8 mouse cellular contexts compared by ENCODE assay signal in the genomic region with DNA sequence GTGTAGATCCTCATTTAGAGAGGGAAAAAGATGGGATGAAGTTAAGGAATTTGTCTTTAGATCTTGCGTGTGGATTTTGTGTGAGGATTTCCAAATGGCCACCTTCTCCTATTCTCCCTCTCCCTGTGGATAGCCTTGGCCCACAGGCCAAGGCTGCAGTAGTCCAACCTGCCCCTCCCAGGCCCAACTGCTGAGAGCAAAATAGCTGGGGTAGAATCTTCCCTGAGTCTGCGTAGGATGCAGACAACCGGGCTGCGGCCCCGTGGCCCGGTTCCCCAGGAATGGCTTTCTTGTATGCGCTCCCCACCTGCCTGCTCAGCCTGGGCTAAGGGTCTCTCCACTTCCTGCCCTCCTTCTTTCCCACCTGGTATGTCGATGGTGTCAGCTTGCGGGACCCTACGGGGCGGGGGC. TPM values are rescaled to one million over a fixed set of nuclear protein-coding genes. Genes with fewer than 3 reads are reported as not detected.
DNase-seq lines count a peak whose midpoint lies in the region; ATAC-seq and TF ChIP-seq lines count a peak whose summit lies in the region.

No protein-coding gene starts in this region.

- H3K4me1 ChIP-seq in kidney, adult 2 months (ENCODE audit: control insufficient read depth, insufficient read depth, low read length): peaks cover 28% of the 10 kb centered on the region
- H3K4me1 ChIP-seq in hindbrain, postnatal 0 days (ENCODE audit: insufficient read depth, low read length): peaks cover 48% of the 10 kb centered on the region
- H3K4me1 ChIP-seq in neural tube, embryonic 11.5 days (ENCODE audit: control insufficient read depth, insufficient read depth, low read length): peaks cover 64% of the 10 kb centered on the region

- no peak for TF ChIP-seq POLR2A in kidney, adult 2 months (IDR thresholded peaks at IDR 0.05; ENCODE audit: low read depth, low read length)

- no peak for DNase-seq in kidney, adult 2 months
- no peak for DNase-seq in kidney, postnatal 10 days
- peak; percentile 80 for DNase-seq in embryo, embryonic 9.5 days (ENCODE audit: extremely low spot score)
- DNase-seq in hindbrain, postnatal 0 days (ENCODE audit: low spot score): no peak
- DNase-seq in neural tube, embryonic 11.5 days (ENCODE audit: low spot score): peak; percentile 57
- DNase-seq in layer of hippocampus, postnatal 25 days (ENCODE audit: extremely low spot score in 1 of 2, low spot score in 1 of 2): no peak
- DNase-seq in B cell, adult 2 months: no peak

- H3K36me3 ChIP-seq in kidney, adult 2 months (ENCODE audit: control insufficient read depth, insufficient read depth, low read length): no peaks in the 10 kb centered on the region
- no peaks in the 10 kb centered on the region for H3K36me3 ChIP-seq in hindbrain, postnatal 0 days (ENCODE audit: insufficient read depth, low read length)
- H3K36me3 ChIP-seq in neural tube, embryonic 11.5 days (ENCODE audit: control insufficient read depth, insufficient read depth, low read length): no peaks in the 10 kb centered on the region

- H3K27ac ChIP-seq in kidney, adult 2 months (ENCODE audit: insufficient read depth, low read depth, low read length): peak overlapping the region; percentile 19; the same call in 1 of the 2 replicates
- H3K27ac ChIP-seq in hindbrain, postnatal 0 days: peak overlapping the region; percentile 98
- peak overlapping the region; percentile 98 for H3K27ac ChIP-seq in neural tube, embryonic 11.5 days (ENCODE audit: low read depth, low read length)

- no peak overlapping the region for H3K4me3 ChIP-seq in kidney, adult 2 months (ENCODE audit: insufficient read depth, low read depth, low read length)
- H3K4me3 ChIP-seq in hindbrain, postnatal 0 days (ENCODE audit: low read length): peak overlapping the region; percentile 82
- H3K4me3 ChIP-seq in neural tube, embryonic 11.5 days (ENCODE audit: low read depth, low read length): peak overlapping the region; percentile 97

- peak overlapping the region; percentile 100 for H3K9ac ChIP-seq in hindbrain, postnatal 0 days (replicated peaks; ENCODE audit: low read length)
- H3K9ac ChIP-seq in neural tube, embryonic 11.5 days (ENCODE audit: low read length): peak overlapping the region; percentile 100

- H3K4me2 ChIP-seq in hindbrain, postnatal 0 days (ENCODE audit: low read depth, low read length): peak overlapping the region; percentile 92
- H3K4me2 ChIP-seq in neural tube, embryonic 11.5 days (ENCODE audit: low read depth): peak overlapping the region; percentile 99

- no peak for ATAC-seq in hindbrain, postnatal 0 days
- ATAC-seq in neural tube, embryonic 11.5 days (ENCODE audit: insufficient read depth, low FRiP score, low TSS enrichment): no peak
- no peak for ATAC-seq in granulocyte monocyte progenitor cell, adult 5-6 weeks (replicated peaks; ENCODE audit: poor library complexity, severe bottlenecking)

- no peaks in the 10 kb centered on the region for H3K9me3 ChIP-seq in hindbrain, postnatal 0 days (ENCODE audit: low read length)
- no peaks in the 10 kb centered on the region for H3K9me3 ChIP-seq in neural tube, embryonic 11.5 days (ENCODE audit: control insufficient read depth, low read length)

- no peak for TF ChIP-seq CTCF in kidney, adult 2 months (conservative IDR thresholded peaks at IDR 0.05; ENCODE audit: insufficient read depth, insufficient read length, low read depth, low read length)
- TF ChIP-seq CTCF in hindbrain, postnatal 0 days (IDR thresholded peaks at IDR 0.05; ENCODE audit: low read depth): no peak

- no peaks in the 10 kb centered on the region for H3K27me3 ChIP-seq in kidney, adult 2 months (replicated peaks; ENCODE audit: control insufficient read depth, insufficient read depth, low read length)
- no peaks in the 10 kb centered on the region for H3K27me3 ChIP-seq in hindbrain, postnatal 0 days (ENCODE audit: insufficient read depth, low read length)
- no peaks in the 10 kb centered on the region for H3K27me3 ChIP-seq in neural tube, embryonic 11.5 days (ENCODE audit: control insufficient read depth, insufficient read depth, low read length)

- 37% methylated on average over 11 of the region's 11 CpGs for WGBS in kidney, adult 2 months
- WGBS in hindbrain, postnatal 0 days: 21% methylated on average over 11 of the region's 11 CpGs
- WGBS in neural tube, embryonic 11.5 days: 3% methylated on average over 9 of the region's 11 CpGs

RNA-seq across cellular contexts. Expression of a gene that starts 6.8 kb away (rescaled TPM):
- 8.0 and 9.2 TPM in 2 replicates for polyA plus RNA-seq in kidney, adult 2 months (2012; rRNA removed)
- total RNA-seq in hindbrain, postnatal 0 days (2014; rRNA removed): 31.1 and 43.1 TPM in 2 replicates
- polyA plus RNA-seq in hindbrain, postnatal 0 days (2015; fragmentation: Nextera tagmentation; extraction: Ambion mirVana): 8.8 and 9.1 TPM in 2 replicates
- polyA plus RNA-seq in neural tube, embryonic 11.5 days (2014; fragmentation: Nextera tagmentation; extraction: Ambion mirVana): 19.7 and 22.7 TPM in 2 replicates
- 10 to 100 TPM; 17.7 to 22.6 TPM for total RNA-seq in layer of hippocampus, postnatal 25 days (2021)
- 22.5 and 22.9 TPM in 2 replicates for total RNA-seq in granulocyte monocyte progenitor cell, adult 5-6 weeks (2014; fragmentation: Nextera tagmentation)
- 4.7 and 5.9 TPM in 2 replicates for total RNA-seq in granulocyte monocyte progenitor cell, adult 5-6 weeks (2017)

Comparison
In these comparisons a context has a peak if more than half of its experiments do, and no peak if none do; other contexts are left out.
1. DNase-seq: peak in embryo, embryonic 9.5 days (single experiment) and neural tube, embryonic 11.5 days (single experiment); none in kidney, adult 2 months (single experiment), kidney, postnatal 10 days (single experiment), hindbrain, postnatal 0 days (single experiment), layer of hippocampus, postnatal 25 days (0 of 2) and B cell, adult 2 months (0 of 2).
2. H3K27ac ChIP-seq: peak in every context shown above with its lines; median percentile 98 in hindbrain, postnatal 0 days; 98 in neural tube, embryonic 11.5 days; 19 in kidney, adult 2 months.